Mouse (Mus musculus) ES-Bruce4 (cell line): Measurements from ENCODE around the gene Swap70.

Experiments used
- CTCF ChIP-seq: IDR thresholded peaks from one replicate; pipeline ENCODE4 v1.8.1; 2011; ENCODE audit warnings: low read depth, low read length
- EP300 ChIP-seq: IDR thresholded peaks from 2 replicates; pipeline ENCODE4 v1.6.1; 2011; ENCODE audit warnings: low read depth, low read length; ENCODE audit not compliant: insufficient read depth

GRCm38 (mm10) chr7:110263474-110263873 is 42.0 kb downstream of the Swap70 start:
- TF ChIP-seq EP300 (no peak), CTCF (no peak)
